Mouse (Mus musculus): ENCODE results near the gene Runx2. TPM values are rescaled to one million over a fixed set of nuclear protein-coding genes. Genes with fewer than 3 reads are reported as not detected.

The Runx2 gene
- polyA plus RNA-seq, 1 experiment from 2014 or later: 10.1 TPM

DNA sequence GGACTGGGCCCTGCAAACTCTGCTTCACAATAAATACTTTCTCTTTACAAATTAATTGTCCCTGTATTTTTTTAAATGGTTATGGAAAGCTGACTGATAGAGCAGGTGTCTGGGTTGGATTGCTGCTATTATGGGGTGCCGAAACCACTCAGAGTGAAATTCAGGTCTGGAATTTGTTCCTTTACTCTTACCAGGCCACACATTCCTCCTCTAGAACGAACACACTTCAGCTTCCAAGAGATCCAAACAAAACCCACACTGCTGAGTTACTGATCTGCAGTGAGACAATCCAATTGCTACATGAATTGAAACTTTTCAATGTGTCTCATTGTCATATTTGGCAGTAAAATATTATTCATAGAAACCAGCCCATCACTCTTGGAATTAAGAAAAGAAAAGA is 47.6 kb downstream of the Runx2 start:
- WGBS: 72% methylated on average over 2 of the region's 2 CpGs
- Histone ChIP-seq H3K4me3 (ENCODE audit: low read depth, low read length) (no peak overlapping the region), H3K9ac (replicated peaks; ENCODE audit: low read length) (no peak overlapping the region), H3K36me3 (replicated peaks; ENCODE audit: control insufficient read depth, insufficient read depth, low read depth, low read length) (no peaks in the 10 kb centered on the region), H3K27me3 (ENCODE audit: control insufficient read depth, insufficient read depth, low read length) (no peaks in the 10 kb centered on the region), H3K27ac (replicated peaks; ENCODE audit: low read depth, low read length) (no peak overlapping the region), H3K4me1 (ENCODE audit: control insufficient read depth, insufficient read depth, low read length) (no peaks in the 10 kb centered on the region), H3K9me3 (replicated peaks; ENCODE audit: control insufficient read depth, low read length) (no peaks in the 10 kb centered on the region), H3K4me2 (ENCODE audit: low read depth, low read length) (no peak overlapping the region)
- ATAC-seq (replicated peaks; ENCODE audit: insufficient number of reproducible peaks, low FRiP score, low TSS enrichment, low read depth): no peak
- DNase-seq (ENCODE audit: low spot score): no peak

DNA sequence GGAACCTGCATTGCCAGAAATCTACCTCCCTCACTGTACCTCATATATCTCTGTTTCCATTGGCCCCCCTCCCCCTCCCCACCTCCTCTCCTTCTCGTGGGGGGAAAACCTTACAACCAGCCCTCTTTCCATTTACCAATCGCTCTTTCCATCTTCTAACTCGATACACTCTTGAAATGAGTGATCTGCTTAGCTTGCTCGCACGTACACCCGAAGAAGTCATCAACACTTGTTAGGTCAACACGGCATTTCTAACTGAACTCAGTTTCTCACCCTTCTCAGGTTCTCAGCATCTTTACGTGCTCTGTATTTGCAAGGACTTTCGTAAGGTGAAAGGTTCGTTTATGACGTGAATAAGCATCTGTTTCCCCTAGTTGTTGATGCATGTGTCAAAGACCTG is 48.3 kb downstream of the Runx2 start:
- Histone ChIP-seq H3K9me3 (replicated peaks; ENCODE audit: control insufficient read depth, low read length) (no peaks in the 10 kb centered on the region), H3K4me3 (ENCODE audit: low read depth, low read length) (no peak overlapping the region), H3K9ac (replicated peaks; ENCODE audit: low read length) (no peak overlapping the region), H3K27me3 (ENCODE audit: control insufficient read depth, insufficient read depth, low read length) (no peaks in the 10 kb centered on the region), H3K27ac (replicated peaks; ENCODE audit: low read depth, low read length) (no peak overlapping the region), H3K4me2 (ENCODE audit: low read depth, low read length) (no peak overlapping the region), H3K4me1 (ENCODE audit: control insufficient read depth, insufficient read depth, low read length) (no peaks in the 10 kb centered on the region), H3K36me3 (replicated peaks; ENCODE audit: control insufficient read depth, insufficient read depth, low read depth, low read length) (no peaks in the 10 kb centered on the region)
- WGBS: 88% methylated on average over 11 of the region's 11 CpGs
- ATAC-seq (replicated peaks; ENCODE audit: insufficient number of reproducible peaks, low FRiP score, low TSS enrichment, low read depth) (no peak), DNase-seq (ENCODE audit: low spot score) (no peak)

- DNase-seq (ENCODE audit: low spot score) (no peak), ATAC-seq (replicated peaks; ENCODE audit: insufficient number of reproducible peaks, low FRiP score, low TSS enrichment, low read depth) (no peak)
- Histone ChIP-seq H3K4me2 (ENCODE audit: low read depth, low read length) (no peak overlapping the region), H3K36me3 (replicated peaks; ENCODE audit: control insufficient read depth, insufficient read depth, low read depth, low read length) (no peaks in the 10 kb centered on the region), H3K9me3 (replicated peaks; ENCODE audit: control insufficient read depth, low read length) (no peaks in the 10 kb centered on the region), H3K4me1 (ENCODE audit: control insufficient read depth, insufficient read depth, low read length) (no peaks in the 10 kb centered on the region), H3K9ac (replicated peaks; ENCODE audit: low read length) (no peak overlapping the region), H3K27me3 (ENCODE audit: control insufficient read depth, insufficient read depth, low read length) (no peaks in the 10 kb centered on the region), H3K4me3 (ENCODE audit: low read depth, low read length) (no peak overlapping the region), H3K27ac (replicated peaks; ENCODE audit: low read depth, low read length) (no peak overlapping the region)
- 90% methylated on average over 8 of the region's 8 CpGs for WGBS
Observed at GRCm38 (mm10) chr17:44745378-44745777, 69.2 kb downstream of the Runx2 start.

GRCm38 (mm10) chr17:44743780-44744179 is 70.8 kb downstream of the Runx2 start:
- H3K27ac ChIP-seq (replicated peaks; ENCODE audit: low read depth, low read length): no peak overlapping the region
- H3K9me3 ChIP-seq (replicated peaks; ENCODE audit: control insufficient read depth, low read length): no peaks in the 10 kb centered on the region
- H3K4me3 ChIP-seq (ENCODE audit: low read depth, low read length): no peak overlapping the region
- no peak for ATAC-seq (replicated peaks; ENCODE audit: insufficient number of reproducible peaks, low FRiP score, low TSS enrichment, low read depth)
- H3K4me1 ChIP-seq (ENCODE audit: control insufficient read depth, insufficient read depth, low read length): no peaks in the 10 kb centered on the region
- peaks cover 7% of the 10 kb centered on the region; the same call in 1 of the 2 replicates for H3K27me3 ChIP-seq (ENCODE audit: control insufficient read depth, insufficient read depth, low read length)
- H3K9ac ChIP-seq (replicated peaks; ENCODE audit: low read length): no peak overlapping the region
- H3K4me2 ChIP-seq (ENCODE audit: low read depth, low read length): no peak overlapping the region
- no peak for DNase-seq (ENCODE audit: low spot score)
- 65% methylated on average over 3 of the region's 3 CpGs for WGBS
- no peaks in the 10 kb centered on the region for H3K36me3 ChIP-seq (replicated peaks; ENCODE audit: control insufficient read depth, insufficient read depth, low read depth, low read length)

- H3K27ac ChIP-seq (replicated peaks; ENCODE audit: low read depth, low read length): no peak overlapping the region
- 86% methylated on average over 9 of the region's 9 CpGs for WGBS
- no peaks in the 10 kb centered on the region for H3K9me3 ChIP-seq (replicated peaks; ENCODE audit: control insufficient read depth, low read length)
- H3K4me1 ChIP-seq (ENCODE audit: control insufficient read depth, insufficient read depth, low read length): no peaks in the 10 kb centered on the region
- H3K4me3 ChIP-seq (ENCODE audit: low read depth, low read length): no peak overlapping the region
- H3K27me3 ChIP-seq (ENCODE audit: control insufficient read depth, insufficient read depth, low read length): peaks cover 12% of the 10 kb centered on the region
- no peak overlapping the region for H3K4me2 ChIP-seq (ENCODE audit: low read depth, low read length)
- H3K36me3 ChIP-seq (replicated peaks; ENCODE audit: control insufficient read depth, insufficient read depth, low read depth, low read length): no peaks in the 10 kb centered on the region
- no peak for DNase-seq (ENCODE audit: low spot score)
- no peak for ATAC-seq (replicated peaks; ENCODE audit: insufficient number of reproducible peaks, low FRiP score, low TSS enrichment, low read depth)
- no peak overlapping the region for H3K9ac ChIP-seq (replicated peaks; ENCODE audit: low read length)
Observed at GRCm38 (mm10) chr17:44742246-44742645, 72.4 kb downstream of the Runx2 start.

DNA sequence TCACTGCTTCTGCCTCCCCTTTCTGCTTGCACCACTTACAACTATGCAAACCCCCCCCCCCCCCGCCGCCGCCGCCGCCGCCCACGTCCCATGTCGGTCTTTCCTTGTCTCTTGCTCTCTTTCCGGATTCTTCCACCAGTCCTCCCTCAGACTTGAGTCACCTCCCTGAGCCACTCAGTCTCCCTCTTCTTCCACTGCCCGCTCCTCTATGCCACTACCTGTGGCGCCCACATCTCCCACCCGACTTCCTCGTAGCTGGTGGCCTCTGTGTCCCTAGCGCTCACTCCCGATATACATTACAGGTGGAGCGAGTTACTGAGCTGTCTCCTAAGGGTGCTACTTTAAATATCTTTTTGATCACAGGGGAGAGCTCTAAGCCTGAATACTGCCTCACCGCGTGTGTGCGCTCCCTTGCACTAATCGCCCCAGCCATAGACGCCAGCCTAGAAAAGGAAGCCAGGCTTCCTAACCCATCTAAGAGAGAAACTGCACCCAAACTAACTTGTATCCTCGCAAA is 76.4 kb downstream of the Runx2 start:
- no peak for ATAC-seq (replicated peaks; ENCODE audit: insufficient number of reproducible peaks, low FRiP score, low TSS enrichment, low read depth)
- Histone ChIP-seq H3K4me2 (ENCODE audit: low read depth, low read length) (peak overlapping the region; percentile 46), H3K27ac (replicated peaks; ENCODE audit: low read depth, low read length) (no peak overlapping the region), H3K27me3 (ENCODE audit: control insufficient read depth, insufficient read depth, low read length) (peaks cover 25% of the 10 kb centered on the region), H3K36me3 (replicated peaks; ENCODE audit: control insufficient read depth, insufficient read depth, low read depth, low read length) (no peaks in the 10 kb centered on the region), H3K4me1 (ENCODE audit: control insufficient read depth, insufficient read depth, low read length) (no peaks in the 10 kb centered on the region; the same call in 1 of the 2 replicates), H3K4me3 (ENCODE audit: low read depth, low read length) (peak overlapping the region; percentile 8), H3K9me3 (replicated peaks; ENCODE audit: control insufficient read depth, low read length) (no peaks in the 10 kb centered on the region), H3K9ac (replicated peaks; ENCODE audit: low read length) (0 out of 2 replicates have a peak overlapping the region, but pooled peaks have one; percentile 18)
- DNase-seq (ENCODE audit: low spot score): peak; percentile 29
- WGBS: under 1% methylated on average over 18 of the region's 22 CpGs

DNA sequence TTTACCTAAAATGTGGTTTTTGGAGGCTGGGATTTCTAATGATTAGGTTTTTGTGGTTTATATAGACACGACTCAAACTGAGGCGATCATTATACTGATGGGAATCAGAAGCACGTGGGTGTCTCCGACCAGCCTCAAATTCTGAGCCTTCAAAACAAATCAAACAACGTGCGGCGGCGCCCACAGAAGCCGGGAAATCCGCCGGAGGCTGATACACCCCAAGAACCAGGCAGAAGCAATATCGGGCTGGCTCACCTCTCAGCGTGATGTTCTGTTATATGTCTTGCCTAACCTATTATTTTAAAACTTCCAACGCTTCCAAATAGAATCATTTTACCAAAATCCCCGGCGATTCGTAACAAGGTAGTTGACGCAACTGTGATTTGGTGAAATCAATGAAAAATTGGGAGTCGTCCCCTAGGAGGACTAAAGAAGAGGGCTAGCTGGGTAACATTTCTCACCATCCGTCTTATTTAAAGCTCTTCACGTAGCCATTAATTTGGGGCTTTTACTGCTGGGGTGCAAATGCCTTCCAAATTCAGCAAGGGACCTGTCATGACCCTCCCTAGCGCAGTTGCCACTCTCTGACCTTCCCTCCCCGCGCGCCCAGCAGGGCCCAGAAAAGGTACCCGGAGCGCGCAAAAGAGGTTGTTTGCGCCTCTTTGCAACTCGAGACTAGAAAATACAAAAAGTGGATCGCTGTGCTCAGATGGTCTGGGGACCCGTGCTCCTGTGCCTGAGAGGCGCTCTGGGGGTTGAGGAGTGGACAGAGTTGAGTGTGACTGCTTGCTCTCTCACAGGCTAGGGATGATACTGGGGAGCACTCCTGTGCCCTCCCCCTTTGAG is 77.1 kb downstream of the Runx2 start:
- Histone ChIP-seq H3K4me2 (ENCODE audit: low read depth, low read length) (peak overlapping the region; percentile 46), H3K27me3 (ENCODE audit: control insufficient read depth, insufficient read depth, low read length) (peaks cover 25% of the 10 kb centered on the region), H3K27ac (replicated peaks; ENCODE audit: low read depth, low read length) (no peak overlapping the region), H3K9ac (replicated peaks; ENCODE audit: low read length) (peak overlapping the region; percentile 18), H3K9me3 (replicated peaks; ENCODE audit: control insufficient read depth, low read length) (no peaks in the 10 kb centered on the region), H3K4me3 (ENCODE audit: low read depth, low read length) (peak overlapping the region; percentile 8), H3K4me1 (ENCODE audit: control insufficient read depth, insufficient read depth, low read length) (no peaks in the 10 kb centered on the region; the same call in 1 of the 2 replicates), H3K36me3 (replicated peaks; ENCODE audit: control insufficient read depth, insufficient read depth, low read depth, low read length) (no peaks in the 10 kb centered on the region)
- under 1% methylated on average over 33 of the region's 33 CpGs for WGBS
- DNase-seq (ENCODE audit: low spot score) (peak; percentile 44), ATAC-seq (replicated peaks; ENCODE audit: insufficient number of reproducible peaks, low FRiP score, low TSS enrichment, low read depth) (no peak)

DNA sequence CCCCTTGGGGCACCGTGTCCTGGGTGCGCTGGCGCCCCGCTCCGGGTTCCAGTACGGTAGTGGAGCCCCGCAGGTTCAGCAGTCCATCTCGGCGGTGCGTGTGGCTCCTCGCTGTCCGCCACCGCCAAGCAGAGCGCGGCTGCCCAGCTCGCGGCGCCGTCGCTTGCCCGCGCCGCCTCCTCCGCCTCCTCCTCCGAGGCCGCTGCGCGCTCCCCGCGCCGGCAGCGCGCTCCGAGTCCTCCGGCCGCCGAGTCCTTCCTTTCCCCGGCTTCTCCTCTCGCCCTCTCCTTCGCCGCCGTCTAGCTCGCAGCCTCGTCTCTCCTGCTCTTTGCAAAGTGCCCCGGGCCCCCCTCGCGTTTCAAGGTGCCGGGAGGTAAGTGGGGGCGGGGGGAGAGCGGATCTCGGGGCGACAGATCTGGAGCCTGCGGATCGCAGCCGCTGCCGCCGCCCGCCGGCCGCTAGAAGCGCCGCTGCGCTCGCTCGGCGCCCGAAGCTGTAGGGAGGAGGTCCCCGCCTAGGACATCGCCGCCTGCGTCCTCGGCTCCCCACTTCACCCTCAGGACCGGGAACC is 78.5 kb downstream of the Runx2 start:
- H3K9me3 ChIP-seq (replicated peaks; ENCODE audit: control insufficient read depth, low read length): no peaks in the 10 kb centered on the region
- no peaks in the 10 kb centered on the region for H3K36me3 ChIP-seq (replicated peaks; ENCODE audit: control insufficient read depth, insufficient read depth, low read depth, low read length)
- H3K27me3 ChIP-seq (ENCODE audit: control insufficient read depth, insufficient read depth, low read length): peaks cover 25% of the 10 kb centered on the region
- no peaks in the 10 kb centered on the region; the same call in 1 of the 2 replicates for H3K4me1 ChIP-seq (ENCODE audit: control insufficient read depth, insufficient read depth, low read length)
- peak overlapping the region; percentile 88 for H3K4me2 ChIP-seq (ENCODE audit: low read depth, low read length)
- ATAC-seq (replicated peaks; ENCODE audit: insufficient number of reproducible peaks, low FRiP score, low TSS enrichment, low read depth) (peak; percentile 66), DNase-seq (ENCODE audit: low spot score) (peak; percentile 82)
- H3K4me3 ChIP-seq (ENCODE audit: low read depth, low read length): peak overlapping the region; percentile 76
- peak overlapping the region; percentile 83 for H3K27ac ChIP-seq (replicated peaks; ENCODE audit: low read depth, low read length)
- WGBS: under 1% methylated on average over 46 of the region's 73 CpGs
- peak overlapping the region; percentile 84 for H3K9ac ChIP-seq (replicated peaks; ENCODE audit: low read length)
